Mouse (Mus musculus): ENCODE measurements around the gene Tmem176b.
"Not testable (repeated sequence)": the region's sequence is repeated elsewhere in the genome, so short reads cannot be mapped to it uniquely, and the experiment has no call there.

The Tmem176b gene

GRCm38 (mm10) chr6:48840973-48841625 lies at the start of gene Tmem176b:
TSS of gene Tmem176b (minus strand) at chr6:48841496.
- DNase-seq (ENCODE audit: low spot score in 2 of 2): peak; percentile 59 to 70

DNA sequence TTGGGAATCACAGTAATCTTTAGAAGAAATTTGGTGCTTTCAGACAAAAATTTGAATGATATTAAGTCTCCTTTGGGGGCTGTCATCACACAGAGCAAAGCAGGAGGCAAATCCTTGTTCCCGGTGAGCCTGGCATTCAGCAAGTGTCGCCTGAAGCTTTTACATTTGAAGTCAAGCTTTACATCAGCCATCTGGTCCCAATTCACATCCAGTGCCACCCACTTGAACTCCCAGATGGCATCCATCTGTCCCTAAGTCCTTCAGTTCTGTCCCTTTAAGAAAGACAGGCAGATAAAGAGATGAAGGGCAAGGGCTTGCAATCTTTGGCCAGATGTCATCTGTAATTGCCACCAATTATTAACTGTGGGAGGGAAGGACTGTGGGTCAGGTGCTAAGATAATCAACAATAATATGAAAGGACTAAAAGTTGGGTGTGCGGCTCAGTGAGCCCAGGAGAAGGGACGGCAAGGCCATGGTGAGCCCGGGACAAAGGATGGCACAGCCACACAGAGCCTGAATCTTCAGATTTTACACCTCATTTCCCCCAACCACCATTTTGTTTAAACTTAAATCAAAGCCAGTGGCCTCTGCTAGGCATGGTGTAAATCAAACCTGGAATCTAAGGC lies 35.3 kb upstream of the Tmem176b start:
- DNase-seq (ENCODE audit: low spot score in 2 of 2): no peak

DNA sequence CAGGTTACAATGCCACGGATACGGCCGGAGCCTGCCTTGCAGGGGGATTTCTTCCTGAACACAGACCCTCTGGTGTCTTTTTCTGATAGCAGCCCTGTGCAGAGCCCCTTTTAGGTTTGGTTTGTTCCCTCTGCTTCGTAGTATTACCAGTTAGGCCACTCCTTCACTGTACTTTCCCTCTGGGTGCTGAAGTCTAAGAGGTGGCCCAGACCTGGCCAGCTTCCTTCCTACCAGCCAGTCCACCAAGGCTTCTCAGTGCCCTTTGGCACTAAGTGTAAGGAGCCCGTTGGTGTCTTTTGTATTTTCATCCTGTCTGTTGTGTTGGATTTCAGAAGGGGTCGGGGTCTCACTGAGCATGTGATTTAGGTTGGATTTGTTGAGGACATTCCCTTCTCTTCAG lies 34.2 kb upstream of the Tmem176b start:
- DNase-seq (ENCODE audit: low spot score in 2 of 2): no peak

GRCm38 (mm10) chr6:48874576-48874975 lies 33.3 kb upstream of the Tmem176b start:
- no peak for DNase-seq (ENCODE audit: low spot score in 2 of 2)

GRCm38 (mm10) chr6:48872596-48872995 lies 31.3 kb upstream of the Tmem176b start, which contains the start of gene Aoc1:
TSS of gene Aoc1 (plus strand) at chr6:48872896.
- no peak for DNase-seq (ENCODE audit: low spot score in 2 of 2)

- DNase-seq (ENCODE audit: low spot score in 2 of 2): no peak
Measured at GRCm38 (mm10) chr6:48869774-48870173, 28.5 kb upstream of the Tmem176b start.

GRCm38 (mm10) chr6:48867158-48867557 lies 25.9 kb upstream of the Tmem176b start:
- no peak for DNase-seq (ENCODE audit: low spot score in 2 of 2)

- not testable (repeated sequence) for DNase-seq (ENCODE audit: low spot score in 2 of 2)
Measured at GRCm38 (mm10) chr6:48866355-48866950, 25.2 kb upstream of the Tmem176b start.

- DNase-seq (ENCODE audit: low spot score in 2 of 2): no peak
Measured at GRCm38 (mm10) chr6:48865152-48865745, 24.0 kb upstream of the Tmem176b start.

DNA sequence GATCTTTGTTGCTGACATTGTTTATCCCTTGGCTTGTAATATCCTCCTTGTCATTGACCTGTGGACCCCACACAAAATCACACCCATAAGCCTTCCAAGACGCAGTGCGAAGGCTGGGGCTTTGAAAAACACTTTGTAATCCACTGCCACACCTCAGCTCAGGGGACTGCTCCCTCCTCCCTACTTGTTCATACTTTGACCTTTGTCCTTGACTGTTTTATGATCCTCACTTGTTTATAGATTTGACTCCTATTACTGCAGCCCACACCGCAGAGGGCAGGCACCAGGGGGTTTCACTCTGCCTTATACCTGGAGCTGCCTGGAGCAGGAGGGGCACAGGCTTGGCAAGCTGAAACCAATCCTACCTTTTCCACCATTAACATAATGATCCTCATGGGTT lies 23.4 kb upstream of the Tmem176b start:
- no peak for DNase-seq (ENCODE audit: low spot score in 2 of 2)

DNA sequence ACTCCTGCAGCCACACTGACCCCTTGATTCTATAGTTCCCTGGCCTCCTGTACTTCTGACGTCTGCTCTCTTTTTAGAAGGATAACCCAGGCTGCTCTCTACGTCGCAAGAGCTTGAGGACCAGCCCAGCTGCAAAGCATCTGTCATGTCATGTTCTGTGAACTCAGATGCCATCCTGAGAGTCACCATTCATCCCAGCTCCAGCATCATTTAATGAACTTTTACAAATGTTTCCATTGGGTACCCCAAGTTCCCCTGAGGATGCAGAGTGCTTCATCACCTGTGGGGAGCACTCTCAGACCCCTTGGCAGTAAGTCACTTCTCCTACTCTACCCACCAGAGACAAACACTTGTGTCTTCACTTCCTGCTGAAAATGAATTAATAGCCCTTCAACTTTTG lies 22.9 kb upstream of the Tmem176b start:
- no peak for DNase-seq (ENCODE audit: low spot score in 2 of 2)

GRCm38 (mm10) chr6:48863488-48863887 lies 22.2 kb upstream of the Tmem176b start:
- DNase-seq (ENCODE audit: low spot score in 2 of 2): no peak

DNA sequence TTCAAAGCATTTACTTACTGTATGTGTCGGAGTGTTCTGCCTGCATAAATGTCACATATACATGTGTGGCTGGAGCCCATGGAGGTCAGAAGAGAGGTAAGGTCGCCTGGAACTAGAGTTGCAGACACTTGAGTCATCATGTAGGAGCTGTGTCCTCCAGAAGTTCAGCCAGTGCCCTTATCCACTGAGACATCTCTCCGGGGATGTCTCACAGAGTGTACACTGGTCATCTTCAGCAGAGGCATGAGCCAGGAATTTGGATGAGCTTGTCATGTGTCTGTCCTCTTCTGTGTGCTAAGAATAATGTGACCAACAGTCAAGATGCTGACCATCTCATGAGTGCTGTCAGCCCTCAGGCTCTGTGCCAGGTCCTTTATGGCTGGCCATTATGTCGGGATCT lies 21.5 kb upstream of the Tmem176b start:
- DNase-seq (ENCODE audit: low spot score in 2 of 2): no peak

GRCm38 (mm10) chr6:48861616-48862280 lies 20.5 kb upstream of the Tmem176b start:
- no peak for DNase-seq (ENCODE audit: low spot score in 2 of 2)

DNA sequence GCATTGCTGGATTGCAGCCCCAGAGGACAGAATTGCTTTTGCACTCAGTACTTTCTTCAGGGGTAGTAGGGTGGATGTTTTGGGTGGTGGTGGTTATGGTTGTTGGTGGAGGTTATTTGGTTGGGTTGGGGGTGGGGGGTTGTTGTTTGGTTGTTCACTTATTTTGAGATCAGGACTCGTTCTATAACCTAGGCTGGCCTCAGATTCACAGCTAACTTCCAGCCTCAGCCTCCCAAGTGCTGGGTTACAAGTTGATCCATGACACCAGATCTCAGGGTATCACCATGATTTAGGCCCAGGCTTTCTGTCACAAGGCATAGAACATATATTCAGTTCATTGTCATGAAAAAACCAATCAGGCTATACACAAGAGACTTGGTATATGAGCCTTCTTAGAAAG lies 19.6 kb upstream of the Tmem176b start:
- DNase-seq (ENCODE audit: low spot score in 2 of 2): no peak

DNA sequence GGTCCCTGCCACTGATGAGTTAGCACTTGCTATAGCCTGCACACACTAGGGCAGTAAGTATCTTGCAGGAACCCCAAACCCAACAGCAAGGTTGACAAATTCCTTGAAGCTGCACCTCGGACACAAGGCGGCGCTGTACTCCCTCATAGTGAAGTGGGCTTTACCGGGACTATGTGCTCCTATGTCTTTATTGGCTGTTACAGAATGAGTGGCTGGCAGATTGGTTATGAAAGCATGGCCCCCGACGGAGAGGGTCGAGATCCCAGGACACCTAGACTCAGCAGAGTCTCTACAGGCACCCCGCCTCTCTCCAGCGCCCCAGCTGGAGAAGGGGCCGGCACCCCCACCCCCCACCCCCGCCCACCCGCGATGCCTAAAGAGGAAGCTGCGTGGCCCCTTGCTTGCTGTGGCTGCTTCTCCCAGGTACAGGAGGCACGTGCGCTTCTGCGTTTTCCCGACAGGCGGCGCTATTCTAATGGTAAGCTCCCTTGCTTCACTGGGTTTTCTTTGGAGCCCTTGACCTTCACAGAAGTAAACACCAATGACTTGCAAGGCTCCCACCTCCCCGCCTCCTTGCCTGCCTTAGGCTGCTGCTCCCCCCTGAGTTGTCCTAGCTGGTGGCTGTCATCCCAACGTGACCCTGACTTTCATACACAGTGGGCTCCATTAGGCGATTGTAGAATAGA lies 19.0 kb upstream of the Tmem176b start:
- peak; percentile 19 to 25 for DNase-seq (ENCODE audit: low spot score in 2 of 2)

DNA sequence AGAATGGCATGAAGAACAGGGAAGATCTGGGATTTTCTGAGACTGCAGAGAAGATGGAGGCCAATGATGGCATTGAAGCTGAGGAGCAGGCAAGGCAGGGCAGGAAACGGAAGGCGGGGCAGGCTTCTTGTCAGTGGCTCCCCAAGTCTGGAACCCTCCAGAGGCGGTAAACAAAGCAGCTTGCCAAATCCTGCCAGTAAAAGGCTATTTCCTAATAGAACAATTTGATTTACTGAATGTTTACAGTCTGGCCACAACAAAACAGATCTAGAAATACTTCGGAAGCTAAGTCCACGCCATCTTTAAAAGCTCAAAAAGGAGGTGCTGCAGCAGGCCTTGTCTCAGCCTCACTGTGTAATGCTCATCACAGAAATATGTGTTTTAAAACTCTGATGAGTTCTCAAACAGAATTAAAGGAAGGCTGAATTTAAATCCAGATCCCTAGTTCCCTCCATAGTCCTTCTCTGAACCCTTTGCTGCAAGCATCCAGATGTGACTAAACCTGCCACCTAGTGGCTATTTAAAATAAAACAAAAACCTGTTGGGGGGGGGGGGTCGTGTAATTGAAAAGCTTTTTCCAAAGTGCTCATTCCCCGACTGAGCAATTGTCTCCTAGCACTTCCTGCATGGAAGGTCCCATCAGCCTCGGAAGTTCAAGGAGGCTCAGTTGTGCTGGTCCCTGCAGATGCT lies 16.5 kb upstream of the Tmem176b start:
- no peak for DNase-seq (ENCODE audit: low spot score in 2 of 2)

DNA sequence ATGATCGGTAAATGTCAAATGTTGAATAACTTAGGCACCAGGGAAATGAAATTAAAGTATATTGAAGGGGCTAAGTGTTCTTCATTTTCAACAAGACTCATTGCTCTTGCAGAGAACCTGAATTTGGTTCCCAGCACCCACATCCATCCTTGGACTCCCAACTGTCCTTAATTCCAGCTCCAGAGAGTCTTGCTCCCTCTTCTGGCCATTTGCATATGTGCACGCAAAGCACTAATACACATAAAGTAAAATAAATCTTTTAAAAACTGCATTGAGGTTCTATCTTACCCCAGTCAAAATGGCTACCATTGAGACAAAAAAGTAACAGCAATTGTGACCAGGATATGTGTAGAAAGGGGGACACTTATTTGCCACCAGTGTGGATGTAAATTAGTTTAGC lies 12.9 kb upstream of the Tmem176b start:
- no peak for DNase-seq (ENCODE audit: low spot score in 2 of 2)

- no peak for DNase-seq (ENCODE audit: low spot score in 2 of 2)
Measured at GRCm38 (mm10) chr6:48851820-48852491, 10.7 kb upstream of the Tmem176b start.

DNA sequence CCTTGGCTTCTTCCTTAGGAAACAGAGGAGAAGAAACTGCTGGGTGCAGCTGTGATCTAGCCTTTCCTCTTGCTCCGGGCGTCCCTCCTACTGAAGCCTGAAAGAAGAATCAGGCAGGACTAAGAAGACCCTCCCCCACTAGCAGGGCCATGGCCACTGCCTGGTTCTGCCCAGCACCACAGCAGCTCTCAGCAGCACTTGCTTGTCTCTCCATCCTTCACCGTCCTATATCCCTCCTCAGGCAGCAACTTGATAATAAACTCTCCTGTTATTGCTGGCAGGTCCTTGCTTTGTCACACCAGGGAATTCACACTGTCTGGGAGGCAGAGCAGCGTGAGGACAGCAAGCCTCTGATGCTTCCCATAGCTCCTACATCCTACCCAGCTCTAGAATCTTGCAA lies 3.8 kb upstream of the Tmem176b start:
- DNase-seq (ENCODE audit: low spot score in 2 of 2): no peak

All from frontal cortex, postnatal 25 days (tissue).